Mouse (Mus musculus): ENCODE results near the gene Nr3c2.

DNA sequence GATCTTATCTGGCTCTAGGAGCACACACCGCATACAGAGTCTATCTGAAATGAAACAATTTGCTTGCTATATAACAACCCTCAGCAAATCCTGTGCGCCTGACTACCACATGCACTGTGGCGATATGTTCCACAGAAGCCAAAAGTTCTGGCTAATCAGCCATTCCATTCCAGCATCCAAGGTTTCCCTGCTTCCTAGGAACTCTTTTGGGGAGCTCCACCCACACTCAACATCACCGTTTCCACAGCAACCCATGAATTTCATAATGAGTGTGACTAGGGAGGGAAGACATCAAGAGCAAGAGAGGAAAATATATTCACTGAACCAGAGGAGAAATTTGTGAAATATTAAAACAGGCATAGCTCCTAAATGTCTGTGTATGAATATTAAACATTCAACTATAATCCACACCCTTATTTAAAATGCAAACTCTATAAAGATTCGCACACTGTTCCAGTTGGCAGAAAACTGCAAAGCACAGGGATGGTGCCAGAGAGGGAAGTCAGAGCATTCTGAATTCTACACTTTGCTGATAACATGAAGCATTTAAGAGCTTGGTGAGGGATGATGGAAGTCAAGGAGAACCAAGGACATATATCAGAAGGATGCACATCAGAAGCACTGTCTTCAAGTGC, 357.3 kb downstream of the Nr3c2 start:
- TF ChIP-seq POLR2A (IDR thresholded peaks at IDR 0.05; ENCODE audit: low read depth, low read length) (no peak), CTCF (IDR thresholded peaks at IDR 0.05; ENCODE audit: extremely low read depth, insufficient read depth, insufficient read length, insufficient replicate concordance) (no peak)

All from spleen, adult 2 months (tissue).